Mouse (Mus musculus): ENCODE measurements at regions not wholly inside any gene's neighbourhood (a gene's known extent, or its start where the extent isn't known, plus 50 kb on each side); places are given as distances from the start of the nearest gene placed in this dataset.

DNA sequence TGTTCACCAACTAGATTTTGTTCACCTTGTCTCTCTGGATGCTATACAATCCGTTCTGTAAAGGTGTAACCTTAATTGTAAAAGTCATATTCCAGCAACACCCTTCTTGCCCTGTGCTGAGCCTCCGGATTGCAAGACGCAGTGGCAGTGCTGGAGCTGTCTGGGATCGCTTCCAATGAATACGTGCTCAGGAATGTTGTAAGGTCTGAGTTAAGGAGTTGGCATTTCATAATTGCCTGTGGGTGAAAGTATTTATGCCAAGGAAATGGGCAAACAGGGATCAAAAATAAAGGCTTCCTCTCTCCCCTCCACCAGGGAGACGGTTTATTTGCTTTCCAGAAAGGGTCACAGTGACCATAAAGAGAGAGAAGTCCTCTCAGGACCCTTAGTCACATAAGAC, 93.3 kb downstream of the Apob start:
- Histone ChIP-seq H3K4me2 (replicated peaks) (no peak overlapping the region), H3K9me3 (replicated peaks) (no peaks in the 10 kb centered on the region; the same call in 1 of the 2 replicates), H3K36me3 (no peaks in the 10 kb centered on the region), H3K27me3 (no peaks in the 10 kb centered on the region), H3K27ac (replicated peaks) (no peak overlapping the region), H3K4me1 (peaks cover 3% of the 10 kb centered on the region; the same call in 1 of the 2 replicates), H3K4me3 (replicated peaks) (no peak overlapping the region), H3K9ac (no peak overlapping the region)
- WGBS: 36% methylated on average over 6 of the region's 6 CpGs
- ATAC-seq (ENCODE audit: insufficient number of reproducible peaks, low FRiP score, low TSS enrichment, low read depth): no peak

DNA sequence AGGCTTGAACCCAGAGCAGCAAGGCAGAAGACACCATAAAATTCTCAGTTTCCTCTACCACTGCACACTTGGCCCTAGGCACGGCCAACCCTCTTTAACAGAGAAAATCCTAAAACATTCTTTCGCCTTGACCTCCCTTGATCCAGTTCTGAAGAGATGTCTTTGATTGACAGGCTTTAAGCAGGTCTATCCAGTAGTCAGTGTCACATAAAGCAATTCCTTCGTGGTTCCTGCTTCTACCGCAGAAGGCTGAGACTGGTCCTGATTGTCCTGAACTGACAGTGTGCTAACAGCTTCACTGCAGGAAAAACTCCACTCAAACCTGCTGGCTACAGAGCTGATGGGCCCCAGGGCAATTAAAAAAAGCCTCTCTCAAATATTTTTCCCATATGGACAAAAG, 93.8 kb downstream of the Apob start:
- H3K27me3 ChIP-seq: no peaks in the 10 kb centered on the region
- no peak overlapping the region for H3K4me3 ChIP-seq (replicated peaks)
- ATAC-seq (ENCODE audit: insufficient number of reproducible peaks, low FRiP score, low TSS enrichment, low read depth): no peak
- H3K4me2 ChIP-seq (replicated peaks): no peak overlapping the region
- no peak overlapping the region for H3K9ac ChIP-seq
- 41% methylated on average over 4 of the region's 4 CpGs for WGBS
- no peaks in the 10 kb centered on the region for H3K9me3 ChIP-seq (replicated peaks)
- H3K36me3 ChIP-seq: no peaks in the 10 kb centered on the region
- no peak overlapping the region for H3K27ac ChIP-seq (replicated peaks)
- peaks cover 3% of the 10 kb centered on the region; the same call in 1 of the 2 replicates for H3K4me1 ChIP-seq

DNA sequence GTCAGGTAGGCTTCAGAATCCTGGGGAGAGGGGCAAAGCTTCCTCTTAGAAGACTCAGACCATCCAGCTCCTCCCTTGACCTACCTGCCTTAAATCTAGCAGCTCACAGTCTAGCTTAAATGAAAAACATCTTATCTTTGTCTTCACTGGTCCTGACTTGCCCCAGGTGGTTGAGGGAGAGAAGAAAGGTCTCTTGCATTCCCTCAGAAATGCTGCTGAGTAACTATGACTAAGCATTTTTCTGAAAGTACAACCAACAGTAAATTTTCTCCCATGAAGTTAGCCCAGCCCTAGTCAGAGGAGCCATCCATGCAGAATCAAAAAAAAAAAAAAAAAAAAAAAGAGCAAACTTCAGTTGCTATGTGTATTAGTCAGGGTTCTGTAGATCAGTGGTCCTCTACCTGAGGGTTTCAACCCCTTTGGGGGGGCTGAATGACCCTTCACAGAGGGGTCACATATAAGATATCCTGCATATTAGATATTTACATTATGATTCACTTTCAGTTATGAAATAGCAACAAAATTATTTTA, 98.6 kb downstream of the Apob start:
- Histone ChIP-seq H3K9ac (no peak overlapping the region), H3K36me3 (no peaks in the 10 kb centered on the region), H3K4me1 (peaks cover 3% of the 10 kb centered on the region; the same call in 1 of the 2 replicates), H3K4me2 (replicated peaks) (no peak overlapping the region), H3K4me3 (replicated peaks) (no peak overlapping the region), H3K9me3 (replicated peaks) (no peaks in the 10 kb centered on the region), H3K27me3 (no peaks in the 10 kb centered on the region), H3K27ac (replicated peaks) (no peak overlapping the region)
- no peak for ATAC-seq (ENCODE audit: insufficient number of reproducible peaks, low FRiP score, low TSS enrichment, low read depth)

DNA sequence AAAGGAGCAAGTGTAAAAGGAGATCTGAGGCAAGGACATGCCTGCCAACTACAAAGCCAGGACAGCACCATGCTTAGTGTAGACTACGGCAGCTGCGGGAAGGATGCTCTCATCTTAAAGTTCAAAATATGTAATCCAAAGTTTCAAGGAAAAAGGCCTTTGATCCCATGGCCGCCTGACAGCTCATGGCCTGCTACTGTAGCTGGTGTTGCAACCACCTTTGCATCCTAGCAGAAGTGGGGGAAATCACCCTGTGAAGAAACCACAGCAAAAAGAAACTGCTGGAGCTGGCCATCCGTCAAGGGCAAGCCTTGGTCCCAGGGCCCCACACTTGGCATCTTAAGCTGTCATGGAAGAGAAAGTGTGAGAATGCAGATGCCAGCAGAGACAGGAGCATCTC, 99.9 kb downstream of the Apob start:
- Histone ChIP-seq H3K27ac (replicated peaks) (no peak overlapping the region), H3K9ac (no peak overlapping the region), H3K4me3 (replicated peaks) (no peak overlapping the region), H3K36me3 (no peaks in the 10 kb centered on the region), H3K27me3 (no peaks in the 10 kb centered on the region), H3K9me3 (replicated peaks) (no peaks in the 10 kb centered on the region), H3K4me2 (replicated peaks) (no peak overlapping the region), H3K4me1 (no peaks in the 10 kb centered on the region)
- no peak for ATAC-seq (ENCODE audit: insufficient number of reproducible peaks, low FRiP score, low TSS enrichment, low read depth)
- 84% methylated on average over 4 of the region's 4 CpGs for WGBS

DNA sequence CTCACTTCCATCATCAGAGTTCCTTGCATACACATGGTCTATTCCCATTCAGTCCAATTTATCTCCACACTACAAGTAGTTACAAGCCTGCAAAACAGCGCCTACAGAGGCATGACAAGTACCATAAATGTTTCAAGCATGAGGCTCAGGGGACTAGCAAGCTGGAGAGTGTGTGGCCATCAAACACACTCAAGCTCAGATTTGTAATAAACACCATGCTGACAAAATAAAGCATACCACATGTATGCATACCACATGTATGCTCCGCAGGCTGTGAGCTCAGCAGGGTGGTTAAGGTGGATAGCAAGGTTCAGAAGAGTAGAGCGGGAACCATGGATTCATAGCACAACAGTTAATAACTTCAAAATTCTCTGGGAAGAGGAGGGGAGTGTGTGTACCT, 100.6 kb downstream of the Apob start:
- WGBS: 57% methylated on average over 3 of the region's 3 CpGs
- Histone ChIP-seq H3K9ac (no peak overlapping the region), H3K36me3 (no peaks in the 10 kb centered on the region), H3K27ac (replicated peaks) (no peak overlapping the region), H3K4me1 (no peaks in the 10 kb centered on the region), H3K4me2 (replicated peaks) (no peak overlapping the region), H3K27me3 (no peaks in the 10 kb centered on the region), H3K9me3 (replicated peaks) (no peaks in the 10 kb centered on the region), H3K4me3 (replicated peaks) (no peak overlapping the region)
- no peak for ATAC-seq (ENCODE audit: insufficient number of reproducible peaks, low FRiP score, low TSS enrichment, low read depth)

DNA sequence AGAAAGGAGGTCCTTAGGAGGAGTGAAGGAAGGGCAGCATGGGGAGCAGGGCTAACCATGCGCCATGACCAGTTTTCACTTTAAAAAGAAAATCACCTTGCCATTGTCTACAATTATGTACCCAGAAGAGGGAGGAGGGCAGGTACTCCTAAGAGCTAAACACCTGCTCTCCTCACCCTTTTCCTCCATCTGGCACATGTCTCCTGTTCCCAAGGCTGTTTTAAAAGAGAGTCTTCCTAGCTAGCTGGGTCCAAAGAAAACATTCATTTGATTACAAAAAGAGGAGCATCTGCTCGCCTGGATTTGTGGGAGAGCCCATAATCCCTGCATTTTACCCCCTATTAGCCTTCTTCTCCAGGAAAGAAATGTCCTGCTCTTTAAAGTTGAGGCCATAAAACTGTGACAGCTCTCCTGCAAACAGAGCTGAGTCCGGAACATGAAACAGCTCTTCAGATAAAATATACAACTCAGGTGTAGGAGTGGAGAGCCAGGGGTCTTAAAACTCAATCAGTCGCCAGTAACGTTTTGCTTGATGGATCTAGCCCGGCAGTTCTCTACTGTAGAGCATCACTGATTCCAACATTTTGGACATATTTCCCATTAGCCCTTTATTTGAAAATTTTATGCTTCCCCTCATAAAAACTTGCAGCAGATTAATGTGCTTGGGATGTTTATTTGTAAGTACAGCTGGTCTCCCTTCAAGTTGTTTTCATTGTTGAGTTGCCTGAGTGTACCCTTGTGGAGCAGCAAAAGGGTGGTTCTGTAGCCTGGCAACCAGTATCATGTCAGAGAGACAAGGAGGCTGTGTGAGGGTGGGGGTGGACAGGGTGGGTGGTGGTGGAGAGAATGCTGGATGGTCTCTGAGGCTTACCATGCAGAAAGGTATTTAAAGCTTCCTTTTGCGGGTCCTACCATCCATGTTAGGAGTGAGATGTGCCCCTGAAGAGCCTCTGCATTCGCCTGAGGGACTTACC, 105.5 kb downstream of the Apob start:
- Histone ChIP-seq H3K4me2 (replicated peaks) (no peak overlapping the region), H3K4me1 (no peaks in the 10 kb centered on the region), H3K27ac (replicated peaks) (no peak overlapping the region), H3K36me3 (no peaks in the 10 kb centered on the region), H3K4me3 (replicated peaks) (no peak overlapping the region), H3K9ac (no peak overlapping the region), H3K9me3 (replicated peaks) (no peaks in the 10 kb centered on the region), H3K27me3 (no peaks in the 10 kb centered on the region)
- no peak for ATAC-seq (ENCODE audit: insufficient number of reproducible peaks, low FRiP score, low TSS enrichment, low read depth)
- 71% methylated on average over 8 of the region's 8 CpGs for WGBS

DNA sequence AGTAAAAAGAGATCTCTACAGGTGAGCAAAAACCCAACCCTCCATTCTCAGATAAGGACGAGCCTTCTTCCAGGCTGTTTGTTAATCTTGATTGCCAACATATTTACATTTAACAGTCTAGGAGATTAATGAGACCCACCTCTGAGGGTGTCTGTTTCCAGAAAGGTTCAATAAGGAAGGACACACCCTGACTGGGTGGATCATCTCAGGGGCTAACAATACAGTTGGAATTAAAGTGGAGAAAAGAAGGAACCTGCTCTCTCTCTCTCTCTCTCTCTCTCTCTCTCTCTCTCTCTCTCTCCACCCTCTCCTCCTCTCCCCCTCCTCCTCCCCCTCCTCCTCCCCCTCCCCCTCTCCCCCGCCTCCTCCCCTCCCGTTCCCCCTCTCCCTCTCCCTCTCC, 110.5 kb downstream of the Apob start:
- Histone ChIP-seq H3K27me3 (no peaks in the 10 kb centered on the region), H3K9ac (no peak overlapping the region), H3K4me1 (no peaks in the 10 kb centered on the region), H3K9me3 (replicated peaks) (no peaks in the 10 kb centered on the region), H3K4me3 (replicated peaks) (no peak overlapping the region), H3K27ac (replicated peaks) (no peak overlapping the region), H3K36me3 (no peaks in the 10 kb centered on the region), H3K4me2 (replicated peaks) (no peak overlapping the region)
- no peak for ATAC-seq (ENCODE audit: insufficient number of reproducible peaks, low FRiP score, low TSS enrichment, low read depth)
- 70% methylated on average over 1 of the region's 3 CpGs for WGBS

DNA sequence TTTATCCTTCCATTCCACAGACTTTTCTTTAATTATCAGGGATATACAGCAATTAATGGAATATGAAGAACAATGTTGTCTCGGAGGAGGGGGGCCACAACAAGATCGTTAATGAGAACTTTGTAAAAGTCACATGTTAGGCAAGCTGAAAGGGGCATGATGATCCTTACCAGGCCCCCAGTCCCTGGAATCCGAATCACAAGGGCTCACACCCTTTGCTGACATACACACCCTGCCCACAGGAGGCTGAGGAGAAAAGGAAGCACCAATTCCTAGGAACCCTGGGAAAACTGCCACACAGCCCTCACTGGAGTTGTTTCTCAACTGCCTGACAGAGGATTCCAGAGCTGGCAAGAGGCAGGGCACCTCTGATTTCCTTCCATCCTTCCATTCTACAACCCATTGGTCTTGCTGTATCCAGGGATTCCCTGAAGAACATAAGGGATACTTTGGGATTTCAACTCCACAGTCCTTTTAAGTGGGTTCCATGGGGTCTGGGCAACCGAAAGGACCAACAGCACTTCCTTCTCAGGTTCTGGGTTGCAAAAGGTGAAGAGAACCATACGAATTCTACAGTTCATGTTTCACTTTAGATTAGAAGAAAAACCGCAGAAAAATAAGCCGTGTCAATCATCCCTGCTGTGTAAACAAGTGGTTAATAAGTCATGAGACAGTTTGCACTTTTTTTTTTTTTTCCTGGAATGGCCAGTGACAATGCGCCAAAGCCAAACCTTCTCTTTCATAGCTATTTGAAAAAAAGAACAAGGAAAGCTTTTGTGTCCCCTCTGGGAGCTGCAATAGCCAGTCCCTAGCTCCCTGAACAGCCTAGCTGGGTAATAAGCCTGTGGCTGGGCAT, 112.2 kb downstream of the Apob start:
- H3K9me3 ChIP-seq (replicated peaks): no peaks in the 10 kb centered on the region
- H3K27ac ChIP-seq (replicated peaks): no peak overlapping the region
- H3K36me3 ChIP-seq: no peaks in the 10 kb centered on the region
- no peaks in the 10 kb centered on the region for H3K27me3 ChIP-seq
- no peak for ATAC-seq (ENCODE audit: insufficient number of reproducible peaks, low FRiP score, low TSS enrichment, low read depth)
- no peaks in the 10 kb centered on the region for H3K4me1 ChIP-seq
- H3K4me2 ChIP-seq (replicated peaks): no peak overlapping the region
- H3K9ac ChIP-seq: no peak overlapping the region
- WGBS: 64% methylated on average over 8 of the region's 8 CpGs
- no peak overlapping the region for H3K4me3 ChIP-seq (replicated peaks)

DNA sequence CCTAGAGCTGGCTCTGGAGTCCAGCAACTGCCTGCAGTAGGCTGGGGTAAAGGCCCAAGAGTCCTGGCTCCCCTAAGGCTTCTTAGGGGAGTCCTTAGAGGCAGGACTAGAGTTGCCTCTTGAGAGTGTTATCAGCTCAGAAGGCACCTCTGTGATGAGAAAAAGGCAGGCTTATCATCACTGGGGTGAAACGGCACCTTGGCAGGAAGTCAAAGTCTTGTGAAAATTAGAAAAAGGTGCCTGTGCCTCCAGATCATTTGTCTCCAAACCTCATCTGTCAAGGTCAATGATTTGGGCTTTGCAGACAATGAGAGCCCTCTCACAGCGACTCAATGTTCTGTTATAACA, 112.8 kb downstream of the Apob start:
- H3K4me1 ChIP-seq: no peaks in the 10 kb centered on the region
- ATAC-seq (ENCODE audit: insufficient number of reproducible peaks, low FRiP score, low TSS enrichment, low read depth): no peak
- no peak overlapping the region for H3K4me2 ChIP-seq (replicated peaks)
- H3K4me3 ChIP-seq (replicated peaks): no peak overlapping the region
- 47% methylated on average over 2 of the region's 2 CpGs for WGBS
- no peak overlapping the region for H3K27ac ChIP-seq (replicated peaks)
- H3K36me3 ChIP-seq: no peaks in the 10 kb centered on the region
- no peak overlapping the region for H3K9ac ChIP-seq
- H3K9me3 ChIP-seq (replicated peaks): no peaks in the 10 kb centered on the region
- H3K27me3 ChIP-seq: no peaks in the 10 kb centered on the region

DNA sequence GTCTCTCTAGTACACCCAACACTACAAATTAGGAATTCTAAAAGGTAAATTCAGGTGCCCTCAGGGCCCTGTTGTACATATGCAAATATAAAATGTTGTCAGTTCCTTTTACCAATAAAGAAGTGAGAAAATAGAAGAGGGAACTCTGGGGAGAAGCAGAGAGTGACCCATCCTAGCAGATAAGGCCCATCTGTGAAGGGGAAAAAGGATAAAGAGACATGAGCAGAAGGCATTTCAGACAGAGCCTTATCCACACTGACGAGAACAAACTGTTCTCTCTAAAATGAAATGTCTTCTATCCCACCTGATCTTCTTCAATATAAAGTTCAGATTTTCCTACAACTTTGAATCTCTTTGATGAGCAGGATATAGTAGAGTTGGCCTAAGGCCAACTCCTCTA, 114.5 kb upstream of the Ldah start:
- no peaks in the 10 kb centered on the region for H3K36me3 ChIP-seq
- no peak overlapping the region for H3K27ac ChIP-seq (replicated peaks)
- WGBS: 81% methylated on average over 1 of the region's 1 CpGs
- no peak overlapping the region for H3K4me3 ChIP-seq (replicated peaks)
- no peak overlapping the region for H3K9ac ChIP-seq
- no peak for ATAC-seq (ENCODE audit: insufficient number of reproducible peaks, low FRiP score, low TSS enrichment, low read depth)
- no peaks in the 10 kb centered on the region for H3K4me1 ChIP-seq
- H3K9me3 ChIP-seq (replicated peaks): no peaks in the 10 kb centered on the region
- H3K4me2 ChIP-seq (replicated peaks): no peak overlapping the region
- H3K27me3 ChIP-seq: no peaks in the 10 kb centered on the region

DNA sequence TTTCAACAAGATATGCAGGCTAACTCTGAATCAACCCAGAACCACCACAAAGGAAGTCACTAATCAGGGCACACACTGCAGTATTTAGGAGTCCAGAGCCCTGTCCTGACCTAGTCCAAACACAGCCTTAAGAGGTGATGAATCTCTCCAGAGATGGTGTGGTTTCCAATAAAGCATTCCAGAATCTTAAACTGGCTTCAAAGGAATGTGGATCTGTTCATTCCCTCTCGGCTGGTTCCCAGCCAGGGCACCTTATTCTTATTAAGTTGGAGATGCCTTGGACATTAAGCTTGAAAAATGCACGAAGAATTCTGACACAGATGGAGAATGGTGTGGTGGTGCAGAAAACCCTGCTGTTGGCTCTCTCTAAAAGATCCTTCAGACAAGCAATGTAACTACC, 112.0 kb upstream of the Ldah start:
- H3K27me3 ChIP-seq: no peaks in the 10 kb centered on the region
- 29% methylated on average over 2 of the region's 2 CpGs for WGBS
- no peak for ATAC-seq (ENCODE audit: insufficient number of reproducible peaks, low FRiP score, low TSS enrichment, low read depth)
- H3K4me2 ChIP-seq (replicated peaks): no peak overlapping the region
- no peak overlapping the region for H3K4me3 ChIP-seq (replicated peaks)
- H3K36me3 ChIP-seq: no peaks in the 10 kb centered on the region
- H3K4me1 ChIP-seq: no peaks in the 10 kb centered on the region
- no peaks in the 10 kb centered on the region for H3K9me3 ChIP-seq (replicated peaks)
- H3K27ac ChIP-seq (replicated peaks): no peak overlapping the region
- H3K9ac ChIP-seq: no peak overlapping the region

Measured in embryonic facial prominence, embryonic 15.5 days (tissue).